Comparison of ENCODE assay signal across 23 mouse cellular contexts in genomic region chr14:105698086-105698485, GRCm38 (mm10).
"Had no signal": no experiment of that assay in that cellular context is flagged by ENCODE, and none has a peak within 500 bp of the region (broad histone marks: within the 10 kb centered on the region; RNA-seq: fewer than 3 reads in every experiment).

No protein-coding gene starts in this region.

- H3K4me3 ChIP-seq: heart, embryonic 10.5 days; heart, embryonic 12.5 days; hindbrain, embryonic 13.5 days; hindbrain, embryonic 15.5 days; kidney, embryonic 15.5 days; limb, embryonic 13.5 days; limb, embryonic 15.5 days; liver, embryonic 12.5 days had no signal

- DNase-seq: gastrocnemius, postnatal 14 days; gastrocnemius, postnatal 36 days; heart, adult 18-20 months; heart, postnatal 10 days; heart, postnatal 36 days; kidney, adult 11 months; kidney, adult 2 months; kidney, adult 9 months; kidney, postnatal 14 days; kidney, postnatal 36 days; layer of hippocampus, postnatal 36 days had no signal

- H3K27me3 ChIP-seq: heart, embryonic 12.5 days; hindbrain, embryonic 13.5 days; hindbrain, embryonic 15.5 days; kidney, embryonic 15.5 days; limb, embryonic 13.5 days; limb, embryonic 15.5 days; liver, embryonic 12.5 days had no signal

- H3K9me3 ChIP-seq: heart, embryonic 10.5 days; heart, embryonic 12.5 days; hindbrain, embryonic 13.5 days; hindbrain, embryonic 15.5 days; kidney, embryonic 15.5 days; limb, embryonic 13.5 days; limb, embryonic 15.5 days; liver, embryonic 12.5 days had no signal

- H3K27ac ChIP-seq: heart, embryonic 10.5 days; hindbrain, embryonic 13.5 days; hindbrain, embryonic 15.5 days; hindbrain, postnatal 0 days; kidney, embryonic 15.5 days; kidney, postnatal 0 days; limb, embryonic 13.5 days; limb, embryonic 15.5 days; liver, embryonic 12.5 days; liver, embryonic 14.5 days had no signal

- H3K36me3 ChIP-seq: heart, embryonic 10.5 days; heart, embryonic 12.5 days; hindbrain, embryonic 13.5 days; hindbrain, embryonic 15.5 days; kidney, embryonic 15.5 days; limb, embryonic 13.5 days; limb, embryonic 15.5 days; liver, embryonic 12.5 days had no signal

- H3K4me2 ChIP-seq: heart, embryonic 12.5 days; hindbrain, embryonic 13.5 days; hindbrain, embryonic 15.5 days; kidney, embryonic 15.5 days; limb, embryonic 13.5 days; limb, embryonic 15.5 days; liver, embryonic 12.5 days had no signal

- H3K4me1 ChIP-seq: heart, embryonic 10.5 days; heart, embryonic 12.5 days; hindbrain, embryonic 13.5 days; hindbrain, embryonic 15.5 days; kidney, embryonic 15.5 days; limb, embryonic 13.5 days; limb, embryonic 15.5 days; liver, embryonic 12.5 days had no signal

- ATAC-seq: intestine, embryonic 16.5 days; liver, embryonic 12.5 days had no signal

- H3K9ac ChIP-seq: heart, embryonic 12.5 days; hindbrain, embryonic 13.5 days; hindbrain, embryonic 15.5 days; kidney, embryonic 15.5 days; limb, embryonic 13.5 days; limb, embryonic 15.5 days; liver, embryonic 12.5 days; liver, embryonic 14.5 days had no signal
